Mouse (Mus musculus) CD4-positive, CD25-positive, alpha-beta regulatory T cell, adult 4 months (primary cell): ENCODE results near the gene Clmn. TPM values are rescaled to one million over a fixed set of nuclear protein-coding genes. Genes with fewer than 3 reads are reported as not detected.

Experiments used
- ATAC-seq: one replicate; pipeline ENCODE4 v1.8.0; 2017
- polyA plus RNA-seq, 2 experiments: library from polyadenylated mRNA; unstranded; fragments of 100-300 nt; shearing (Covaris generic); gene quantifications; one replicate each; pipeline ENCODE4 v1.2.1; 2017

Clmn gene
- polyA plus RNA-seq = not detected

DNA sequence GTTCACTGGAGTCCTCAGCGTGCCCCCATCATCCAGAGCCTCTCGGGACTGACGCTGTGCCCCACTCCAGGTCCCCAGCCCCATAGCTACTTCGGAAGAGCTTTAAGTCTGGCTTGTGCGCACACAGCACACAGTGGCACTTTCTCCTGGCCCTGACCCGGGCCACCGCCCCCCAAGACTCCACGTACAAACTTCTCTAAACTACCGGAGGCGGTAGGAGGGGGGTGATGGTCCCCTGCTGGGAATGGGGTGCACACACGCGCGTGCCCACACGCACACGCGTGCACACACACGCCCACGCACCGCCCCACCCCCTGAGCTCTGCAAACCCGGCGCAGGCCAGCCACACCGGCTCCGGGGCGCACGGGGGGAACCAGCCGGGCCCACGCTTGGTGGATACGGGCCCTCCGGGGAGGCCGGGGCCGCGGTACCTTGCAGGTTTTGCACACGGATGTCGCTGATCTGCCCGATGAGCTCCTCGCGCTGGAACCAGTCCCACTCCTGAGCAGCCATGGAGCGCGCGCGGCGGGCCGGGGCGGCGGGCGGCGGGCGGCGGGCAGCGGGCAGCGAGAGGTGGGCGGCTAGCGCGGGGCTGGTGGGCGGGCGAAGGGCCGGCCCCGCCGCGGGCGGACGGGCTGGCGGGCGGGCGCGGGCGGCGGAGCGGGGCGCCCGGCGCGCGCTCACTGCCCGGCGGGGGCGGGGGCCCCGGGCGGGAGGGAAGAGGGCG, at the start of gene Clmn:
Gene Clmn, minus strand, starts transcription at position 638 of the 727 bp plus-strand sequence.
- no peak for ATAC-seq

DNA sequence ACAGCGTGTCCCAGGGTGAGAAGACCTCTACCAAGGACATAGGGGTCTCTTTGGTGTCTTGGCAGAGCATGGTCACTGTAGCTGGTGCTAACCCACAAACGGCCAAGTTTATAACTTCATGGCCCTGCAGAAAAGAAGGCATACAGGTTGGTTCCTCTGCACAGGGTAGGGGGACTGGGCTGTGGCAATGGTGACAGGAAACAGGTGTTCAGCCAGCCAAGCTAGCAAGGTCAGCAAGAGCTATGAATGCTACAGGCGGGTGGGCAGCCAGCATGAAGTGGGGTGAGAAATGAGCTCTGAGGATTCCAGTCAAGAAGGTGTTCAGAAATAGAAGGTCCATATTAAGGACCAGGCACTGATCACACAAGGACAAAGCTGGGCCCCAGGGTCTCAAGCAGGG, 48.1 kb upstream of the Clmn start:
- ATAC-seq = no peak

DNA sequence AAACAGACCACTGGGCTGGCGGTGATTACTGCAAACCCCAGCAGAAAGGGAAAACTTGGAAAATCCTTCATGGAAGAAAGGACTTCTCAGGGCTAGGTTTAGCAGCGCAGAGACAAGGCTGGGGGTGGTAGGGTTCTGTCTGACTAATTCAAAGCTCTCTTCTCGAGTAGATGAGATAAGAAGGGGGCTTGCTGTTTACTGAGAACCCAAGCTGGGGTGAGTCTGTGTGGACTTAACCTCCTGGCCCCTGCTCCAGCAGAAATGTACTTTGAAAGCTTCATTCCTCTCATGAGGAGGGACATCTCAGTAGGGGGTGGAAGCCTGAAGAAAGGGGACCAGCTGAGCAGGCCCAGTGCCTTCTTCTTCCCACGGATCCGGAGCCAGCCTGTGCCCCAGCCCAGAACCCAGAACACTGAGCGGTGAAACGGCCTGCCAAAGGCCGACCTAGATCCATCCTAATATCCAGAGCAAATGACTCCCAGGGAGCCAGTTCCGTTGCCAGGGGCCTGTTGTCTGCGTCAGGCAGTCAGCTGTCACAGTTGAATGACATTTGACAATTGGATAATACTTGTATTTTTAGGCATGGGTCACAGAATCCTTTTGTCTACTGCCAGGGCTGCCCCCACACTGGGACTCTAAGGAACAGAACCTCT, 47.5 kb upstream of the Clmn start:
- no peak for ATAC-seq

DNA sequence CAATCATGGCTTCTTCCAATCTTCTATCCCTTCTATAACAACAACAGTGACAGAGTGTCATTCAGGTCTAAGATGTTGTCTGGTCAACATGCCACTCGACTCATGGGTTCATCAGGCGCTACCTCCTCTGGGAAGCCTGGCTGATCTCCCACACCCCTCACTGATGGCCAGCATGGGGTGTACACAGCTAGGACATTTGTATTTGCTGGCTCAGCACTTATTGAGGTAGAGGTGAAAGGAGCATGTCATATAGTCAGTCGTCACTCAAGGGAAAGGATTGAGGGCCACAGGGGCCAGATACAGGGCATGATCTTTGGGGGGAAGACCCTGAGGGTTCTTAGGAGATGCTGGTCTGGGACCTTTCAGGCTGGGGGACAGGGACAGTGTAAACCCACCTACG, 44.9 kb upstream of the Clmn start:
- no peak for ATAC-seq

DNA sequence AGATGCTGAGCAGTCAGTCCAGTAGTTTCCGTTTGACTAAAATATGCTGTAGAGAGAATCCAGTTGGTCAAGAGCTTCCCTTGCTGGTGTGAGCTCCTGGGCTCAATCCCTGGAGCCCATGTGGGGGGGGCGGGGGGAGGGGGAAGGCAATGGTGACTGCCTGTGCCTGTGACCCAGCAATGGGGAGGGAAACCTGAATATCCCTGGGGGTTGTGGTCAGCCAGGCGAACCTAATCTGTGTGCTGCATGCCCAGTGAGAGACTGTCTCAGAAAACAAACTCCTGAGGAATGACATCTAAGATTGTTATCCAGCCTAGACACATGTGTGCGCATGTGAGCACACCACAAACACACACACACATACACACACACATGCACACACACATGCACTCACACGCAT, 44.1 kb upstream of the Clmn start:
- no peak for ATAC-seq

DNA sequence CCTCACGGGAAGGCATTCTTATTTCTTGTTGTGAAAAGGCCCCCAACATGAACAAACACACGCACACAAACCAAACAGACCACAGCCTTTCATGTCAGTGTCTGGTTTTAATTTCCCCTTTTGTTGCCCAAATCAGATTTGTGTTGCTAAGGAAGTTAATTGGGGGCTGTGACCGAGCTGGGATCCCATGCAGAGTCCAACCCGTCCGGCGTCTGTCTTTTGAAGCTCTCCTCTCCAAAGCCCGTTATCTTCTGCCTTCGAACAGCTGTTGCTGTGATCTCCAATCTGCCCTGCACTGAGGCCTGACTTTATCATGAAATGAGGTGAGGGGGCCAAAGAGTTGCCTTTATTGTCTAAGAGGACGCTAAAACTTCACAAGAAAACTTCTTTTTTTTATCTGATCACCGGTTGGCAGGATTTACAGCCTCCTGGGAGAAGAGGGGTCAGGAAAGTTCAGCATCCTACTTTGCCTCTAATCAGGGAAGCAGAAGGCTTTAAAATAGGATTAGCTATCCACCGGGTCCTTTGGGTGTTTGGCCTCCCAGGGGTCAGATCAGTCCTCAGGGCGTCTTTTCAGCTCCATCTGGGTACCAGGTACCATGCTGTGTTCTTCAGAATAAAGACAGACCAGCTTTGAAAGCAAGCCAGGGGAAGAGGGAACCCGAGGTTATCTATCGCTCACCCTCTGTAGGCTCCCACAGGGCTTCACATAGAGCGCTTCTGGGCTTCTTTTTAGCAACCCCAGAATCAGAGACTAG, 43.3 kb upstream of the Clmn start:
- ATAC-seq = no peak

DNA sequence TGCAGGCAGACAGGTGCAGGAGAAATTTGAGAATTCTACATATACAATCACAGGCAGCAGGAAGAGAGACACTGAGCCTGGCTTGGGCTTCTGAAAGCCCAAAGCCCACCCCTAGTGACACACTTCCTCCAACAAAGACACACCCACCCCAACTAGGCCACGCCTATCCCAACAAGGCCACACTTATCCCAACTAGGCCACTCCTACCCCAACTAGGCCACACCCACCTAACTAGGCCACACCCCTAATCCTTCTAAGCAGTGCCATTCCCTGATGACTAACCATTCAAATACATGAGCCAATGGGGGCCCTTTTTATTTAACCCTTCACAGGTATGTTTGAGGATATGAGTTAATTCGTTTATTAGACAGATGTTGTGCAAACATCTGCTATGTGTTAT, 42.3 kb upstream of the Clmn start:
- no peak for ATAC-seq

DNA sequence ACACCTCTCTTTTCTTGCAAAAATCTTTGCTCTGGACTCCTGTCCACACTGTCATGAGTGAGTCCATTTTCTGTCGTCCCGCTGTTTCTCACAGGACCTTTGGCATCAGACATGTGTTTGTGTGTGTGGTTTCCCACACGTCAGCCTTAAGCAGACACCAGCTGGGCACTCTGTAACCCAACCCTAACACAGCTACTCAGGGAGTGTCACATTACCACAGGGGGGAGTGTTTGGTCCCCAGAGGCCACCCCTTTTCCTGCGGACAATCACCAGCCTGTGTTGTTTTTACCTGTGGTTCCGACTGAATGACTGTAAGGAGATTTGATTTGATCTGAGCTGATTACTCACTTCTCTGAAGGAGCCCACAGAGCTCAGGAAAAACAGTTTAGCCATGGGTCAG, 39.3 kb upstream of the Clmn start:
- ATAC-seq = no peak

DNA sequence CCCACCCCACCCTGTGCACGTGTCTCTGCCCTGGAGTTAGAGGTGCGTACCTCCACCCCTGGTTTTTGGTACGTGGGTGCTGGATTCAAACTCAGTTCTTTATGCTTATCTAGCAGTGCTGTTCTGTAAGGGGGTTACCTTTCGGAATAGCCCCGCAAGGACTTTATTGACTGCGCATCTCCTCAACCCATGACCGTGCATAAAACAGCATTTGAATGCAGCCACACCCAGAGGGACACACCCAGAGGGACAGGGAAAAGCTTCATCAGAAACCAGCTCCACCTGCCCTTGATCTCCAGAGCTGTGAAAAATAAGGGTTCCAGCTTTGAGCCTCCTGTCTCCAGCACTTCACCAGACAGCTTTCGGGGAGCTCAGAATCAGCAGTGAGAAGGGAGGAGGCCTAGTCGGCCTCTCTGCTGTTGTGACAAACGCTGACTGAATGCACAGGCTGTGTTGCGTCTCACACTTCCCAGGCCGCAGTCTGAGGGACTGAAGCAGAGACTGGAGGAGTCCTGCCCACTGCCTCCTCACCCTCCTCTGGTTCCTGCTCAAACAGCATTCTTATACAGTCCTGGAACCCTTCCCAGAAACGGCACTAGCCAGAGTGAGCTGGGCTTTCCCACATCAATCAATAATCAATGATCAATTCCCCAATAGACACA, 37.6 kb upstream of the Clmn start:
- no peak for ATAC-seq

DNA sequence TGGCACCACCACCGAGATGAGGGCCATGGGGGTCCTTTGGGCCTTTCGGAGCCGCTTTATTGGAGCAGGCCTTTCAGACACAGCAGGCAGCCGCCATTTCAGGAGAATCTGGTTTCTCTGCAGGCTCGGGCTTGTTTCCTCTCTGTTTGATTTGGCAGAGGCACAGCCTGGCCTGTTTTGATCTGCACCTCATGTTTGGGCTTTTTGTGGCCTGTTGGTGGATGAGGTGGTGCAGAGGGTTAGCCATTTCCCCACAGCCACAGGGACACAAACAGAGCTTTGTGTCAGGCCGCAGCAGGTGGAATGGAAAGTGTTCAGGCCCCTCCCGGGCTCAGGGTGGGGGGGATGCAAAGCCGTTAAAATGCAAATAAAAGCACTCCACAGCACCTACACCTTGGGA, 36.4 kb upstream of the Clmn start:
- ATAC-seq = no peak

DNA sequence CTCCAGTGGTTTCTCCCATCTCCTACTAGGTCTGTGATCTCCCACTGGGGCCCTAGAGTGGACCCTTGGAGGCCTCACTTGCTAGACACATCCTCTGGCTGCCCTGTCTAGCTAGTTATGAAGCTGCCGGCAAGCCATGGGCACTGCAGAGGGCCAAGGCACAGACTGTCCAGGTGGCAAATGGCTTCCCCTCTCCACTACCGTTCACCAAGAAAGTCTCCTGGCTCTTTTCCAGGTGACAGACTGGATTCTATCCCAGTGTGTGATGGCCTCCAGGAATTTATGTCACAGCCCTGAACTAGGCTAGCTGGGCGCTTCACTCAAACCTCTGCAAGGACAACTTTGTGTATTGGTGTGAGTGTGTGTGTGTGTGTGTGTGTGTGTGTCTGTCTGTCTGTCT, 35.0 kb upstream of the Clmn start:
- ATAC-seq = no peak

DNA sequence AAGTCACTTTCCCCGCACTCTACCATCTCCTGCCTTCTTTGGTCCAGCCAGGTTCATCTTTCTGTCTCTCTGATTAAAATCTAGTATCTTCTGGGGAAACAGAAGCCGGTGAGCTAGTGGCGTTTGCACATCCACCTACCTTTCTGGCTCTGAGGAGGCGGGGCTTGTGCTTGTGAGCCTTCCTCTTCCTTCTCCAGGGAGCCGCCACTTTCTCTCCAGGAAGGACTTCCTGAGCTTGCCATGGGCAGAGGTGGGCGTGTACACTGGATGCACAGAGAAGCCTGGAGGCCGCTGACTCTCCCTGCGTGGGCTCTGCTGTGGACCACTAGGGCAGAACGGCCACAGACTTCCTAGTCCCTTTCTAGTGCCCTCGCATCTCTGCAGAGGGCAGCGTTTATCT, 34.3 kb upstream of the Clmn start:
- no peak for ATAC-seq

DNA sequence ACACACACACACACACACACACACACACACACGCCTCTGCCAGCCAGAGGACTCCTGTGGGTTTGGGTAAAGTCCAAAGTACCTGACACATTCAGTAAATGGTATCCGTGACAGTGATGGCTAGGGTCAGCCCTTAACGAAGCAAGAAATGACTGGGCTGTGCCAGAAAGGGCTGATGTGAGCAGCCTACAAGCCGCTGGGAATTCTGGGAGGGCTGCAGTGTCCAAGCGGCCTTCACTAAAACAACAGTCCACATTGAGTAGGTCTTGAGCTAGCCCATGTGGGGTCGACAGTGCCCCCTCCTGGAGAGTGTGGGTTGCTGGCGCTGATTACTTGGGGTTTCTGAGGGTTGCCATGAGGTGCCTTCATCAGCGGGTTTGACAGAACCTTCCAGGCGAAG, 33.8 kb upstream of the Clmn start:
- no peak for ATAC-seq

DNA sequence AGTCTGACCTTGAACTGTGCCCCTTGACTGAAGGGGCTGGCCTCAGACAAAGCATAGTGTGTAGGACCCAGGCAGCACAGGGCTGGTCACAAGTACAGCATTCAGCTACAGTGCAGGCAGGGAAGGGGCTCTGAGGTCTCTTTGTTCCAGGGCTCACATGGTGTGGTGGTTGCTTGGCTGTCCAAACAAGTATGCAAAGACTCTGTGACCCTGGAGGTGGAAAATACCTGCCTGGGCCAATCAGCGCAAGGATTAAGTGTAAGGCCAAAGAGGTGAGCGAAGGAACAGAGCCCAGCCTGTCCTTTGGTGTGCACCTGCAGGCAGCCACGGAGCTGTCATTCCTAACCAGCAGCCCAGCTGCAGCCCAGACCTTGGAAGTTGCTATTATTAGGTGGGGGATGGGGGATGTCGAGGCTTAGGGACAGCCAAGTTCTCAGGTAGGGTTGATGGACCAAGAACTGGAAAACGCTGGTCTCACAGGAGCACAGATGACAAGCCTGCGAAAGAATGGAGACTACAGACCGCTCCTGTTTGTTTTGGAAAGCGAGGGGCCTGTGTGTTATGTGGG, 32.3 kb upstream of the Clmn start:
- ATAC-seq = no peak

DNA sequence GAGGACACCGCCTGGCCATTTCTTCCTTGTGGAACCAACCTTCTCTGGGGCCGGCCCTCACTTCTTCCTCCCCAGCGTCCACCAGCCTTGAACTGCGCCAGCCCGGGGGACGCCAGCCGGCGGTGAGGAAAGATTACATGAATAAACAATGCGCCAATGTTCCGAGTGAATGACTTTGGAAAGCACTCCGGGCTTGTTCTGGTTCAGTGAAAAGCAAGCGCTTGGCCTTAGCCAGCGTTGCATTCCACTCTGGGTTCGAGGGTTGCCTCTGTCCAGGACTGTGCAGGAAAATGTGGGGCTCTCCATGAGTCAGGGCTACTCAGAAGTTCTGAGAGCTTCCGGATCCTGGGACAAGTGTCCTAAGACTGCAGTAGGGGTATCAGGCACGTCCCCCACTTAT, 31.8 kb upstream of the Clmn start:
- ATAC-seq = no peak

DNA sequence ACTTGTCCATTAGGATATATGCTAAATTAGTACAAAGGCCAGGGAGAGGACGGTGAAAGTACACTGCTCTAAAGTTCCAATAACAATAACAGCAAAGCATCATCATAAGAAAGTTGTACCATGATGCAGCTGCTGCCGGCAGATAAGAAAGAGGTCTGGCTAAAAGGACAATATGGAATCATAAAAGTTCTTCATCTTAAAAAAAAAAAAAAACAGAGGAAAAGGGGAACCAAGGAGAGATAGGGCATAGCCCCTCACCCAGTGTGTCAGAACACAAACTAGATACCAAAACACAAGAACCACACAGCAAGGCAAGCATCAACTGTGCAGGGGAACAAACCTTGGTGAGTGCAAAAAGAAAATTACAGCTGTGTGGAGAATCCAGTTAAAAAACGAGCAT, 27.4 kb upstream of the Clmn start:
- ATAC-seq = no peak

DNA sequence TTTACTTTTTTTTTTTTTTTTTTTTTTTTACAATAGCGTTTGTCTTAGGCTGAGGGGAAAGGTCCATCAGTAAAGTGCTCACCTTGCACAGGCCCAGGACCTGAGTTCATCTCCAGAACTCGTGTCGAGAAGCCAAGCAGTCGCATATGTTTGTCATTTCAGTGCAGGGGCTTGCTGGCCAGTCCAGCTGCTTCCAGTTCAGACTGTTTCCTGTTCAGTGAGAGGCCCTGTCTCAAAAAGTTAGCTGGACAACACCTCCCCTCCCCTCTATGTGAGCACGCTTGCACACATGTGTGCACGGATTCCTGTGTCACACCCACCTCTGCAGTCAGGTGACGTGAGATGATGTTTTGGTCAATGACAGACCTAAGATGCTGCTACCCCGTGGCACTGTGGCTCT, 25.2 kb upstream of the Clmn start:
- no peak for ATAC-seq

DNA sequence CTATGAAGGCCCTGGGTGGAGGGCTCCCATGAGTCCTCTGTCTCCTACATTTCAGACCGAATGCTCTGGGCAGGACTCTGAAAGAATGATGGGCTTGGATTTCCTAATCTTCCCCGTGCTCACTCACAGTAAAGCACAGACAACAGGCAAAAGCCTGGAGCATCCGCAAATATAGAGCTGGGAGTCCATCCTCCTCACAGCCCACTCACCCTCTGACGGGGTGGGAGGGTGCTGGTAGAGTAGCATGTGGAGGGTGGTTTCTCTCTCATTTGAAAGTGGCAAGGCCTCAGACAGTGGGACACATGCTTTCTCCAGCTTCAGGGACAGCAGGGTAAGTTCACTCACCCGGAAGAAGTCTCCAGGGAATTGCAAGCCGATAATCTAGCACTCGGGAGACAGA, 21.2 kb upstream of the Clmn start:
- no peak for ATAC-seq

DNA sequence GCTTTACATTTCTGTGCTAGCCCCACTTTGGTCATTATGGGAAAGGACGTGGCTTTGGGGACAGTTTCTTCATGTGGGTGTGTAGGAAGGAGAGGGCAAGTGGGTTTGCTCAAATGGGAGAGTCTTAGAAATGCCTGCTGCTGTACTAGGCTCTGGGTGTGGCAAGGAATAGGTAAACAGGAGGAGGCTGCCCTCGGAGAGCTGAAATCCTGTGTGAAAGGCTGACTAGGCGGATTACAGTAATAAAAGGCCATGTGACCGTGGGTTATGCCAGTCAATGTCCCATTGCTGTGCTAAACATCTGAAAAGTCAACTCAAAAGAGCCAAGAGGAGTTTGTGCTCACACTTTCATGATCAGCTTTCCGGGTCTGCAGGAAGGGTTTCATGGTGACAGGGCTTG, 17.7 kb upstream of the Clmn start:
- no peak for ATAC-seq

DNA sequence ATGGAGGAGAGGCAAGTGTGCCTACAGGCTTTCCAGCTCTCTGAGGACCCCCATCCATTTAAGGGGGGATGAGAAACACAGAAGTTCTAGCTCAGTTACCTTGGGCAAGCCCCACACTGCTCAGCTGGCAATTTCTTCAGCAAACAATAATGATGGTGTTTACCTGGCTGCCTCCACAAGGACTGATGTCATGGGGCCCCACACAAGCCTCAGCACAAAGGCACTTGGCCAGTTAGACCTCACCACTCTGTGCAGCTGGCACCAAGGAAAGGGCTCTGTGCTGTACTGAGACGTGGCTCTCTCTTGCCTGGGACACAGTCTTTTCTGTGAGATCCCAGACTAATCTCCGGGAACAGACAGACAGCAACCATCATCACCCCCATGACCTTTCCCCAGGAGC, 17.2 kb upstream of the Clmn start:
- ATAC-seq = no peak

DNA sequence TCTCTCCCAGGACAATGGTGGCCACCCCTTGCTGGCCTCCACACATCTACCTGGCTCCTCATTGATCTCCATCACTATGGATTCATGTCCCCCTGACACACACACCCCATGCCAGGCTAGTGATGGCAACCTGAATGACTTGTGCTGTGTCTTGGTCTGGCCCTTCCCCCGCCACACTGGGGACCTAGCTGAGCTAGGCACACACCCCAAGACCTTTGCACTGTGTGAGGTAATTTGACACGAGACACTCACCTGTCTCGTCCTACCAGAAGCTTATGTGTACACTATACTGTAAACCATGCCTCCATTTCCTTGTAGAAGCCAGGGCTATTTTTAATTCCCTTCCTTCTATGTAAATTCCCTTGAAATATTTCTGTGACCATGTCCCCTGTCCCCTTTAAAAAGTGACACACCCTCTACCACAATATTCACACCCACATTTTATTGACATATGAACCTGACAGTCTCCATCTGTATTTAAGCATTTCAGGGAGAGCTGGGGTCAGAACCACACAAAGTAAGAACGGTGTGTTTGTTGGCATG, 16.7 kb upstream of the Clmn start:
- no peak for ATAC-seq

DNA sequence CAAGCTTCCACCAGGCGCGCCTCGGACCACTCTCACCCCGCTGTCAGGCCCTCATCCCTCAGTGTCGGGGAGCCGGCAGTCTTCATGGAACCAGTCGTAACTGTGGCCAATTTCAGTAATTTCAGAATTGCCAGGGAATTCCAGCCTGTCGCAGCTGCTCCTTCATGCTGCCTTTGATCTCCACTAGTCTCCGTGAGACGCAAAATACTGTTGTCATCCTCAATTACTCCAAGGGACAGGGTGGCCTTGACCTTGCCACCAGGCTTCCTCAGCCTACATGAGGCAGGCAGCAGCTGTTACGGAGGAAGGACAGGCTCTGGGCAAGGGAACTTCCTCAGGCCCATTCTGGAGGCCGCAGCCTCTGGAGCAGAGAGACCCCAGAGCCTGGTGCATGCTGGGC, 15.5 kb upstream of the Clmn start:
- no peak for ATAC-seq

DNA sequence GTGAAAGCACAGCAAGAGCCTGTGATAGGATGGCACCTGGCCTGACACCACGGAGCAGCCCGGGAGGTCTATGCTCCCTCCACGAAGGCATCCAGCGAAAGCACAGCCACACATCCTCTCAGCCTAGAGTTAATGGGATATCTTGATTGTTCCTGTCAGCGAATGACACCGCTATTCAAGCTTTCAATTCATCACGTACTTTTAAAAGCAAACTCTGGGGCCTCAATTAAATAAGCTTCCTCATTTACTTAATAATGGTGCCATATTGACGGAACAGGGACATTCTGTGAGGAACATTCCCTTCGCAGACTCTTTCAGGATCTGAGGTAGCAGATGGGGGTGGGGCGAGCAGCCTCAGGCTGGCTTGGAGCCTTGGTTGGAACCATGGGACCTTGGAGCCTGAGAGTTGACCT, 14.7 kb upstream of the Clmn start:
- ATAC-seq = no peak
